Mouse (Mus musculus): ENCODE measurements at regions not wholly inside any gene's neighbourhood (a gene's known extent, or its start where the extent isn't known, plus 50 kb on each side); places are given as distances from the start of the nearest gene placed in this dataset.
"Not testable (repeated sequence)": the region's sequence is repeated elsewhere in the genome, so short reads cannot be mapped to it uniquely, and the experiment has no call there.

GRCm38 (mm10) chr12:47155916-47156315, 337.2 kb upstream of the Nova1 start:
- H3K4me3 ChIP-seq (replicated peaks); H3K4me2 ChIP-seq (replicated peaks); H3K27me3 ChIP-seq (replicated peaks); ATAC-seq; H3K9me3 ChIP-seq; H3K27ac ChIP-seq; H3K36me3 ChIP-seq; H3K4me1 ChIP-seq (replicated peaks); H3K9ac ChIP-seq: not testable (repeated sequence)
- WGBS = 21% methylated on average over 3 of the region's 3 CpGs

- Histone ChIP-seq H3K27me3 (replicated peaks) (no peaks in the 10 kb centered on the region), H3K4me2 (replicated peaks) (no peak overlapping the region), H3K36me3 (no peaks in the 10 kb centered on the region), H3K9me3 (no peaks in the 10 kb centered on the region), H3K9ac (no peak overlapping the region), H3K4me1 (replicated peaks) (no peaks in the 10 kb centered on the region), H3K4me3 (replicated peaks) (no peak overlapping the region), H3K27ac (no peak overlapping the region)
- WGBS = 48% methylated on average over 4 of the region's 4 CpGs
- no peak for ATAC-seq
Observed at GRCm38 (mm10) chr12:47140677-47141076, 321.9 kb upstream of the Nova1 start.

GRCm38 (mm10) chr12:47129821-47130220, 311.1 kb upstream of the Nova1 start:
- H3K27ac ChIP-seq = no peak overlapping the region
- no peaks in the 10 kb centered on the region for H3K36me3 ChIP-seq
- no peaks in the 10 kb centered on the region for H3K4me1 ChIP-seq (replicated peaks)
- no peak overlapping the region for H3K4me3 ChIP-seq (replicated peaks)
- WGBS = 91% methylated on average over 9 of the region's 9 CpGs
- no peak for ATAC-seq
- H3K9me3 ChIP-seq = no peaks in the 10 kb centered on the region
- no peak overlapping the region for H3K4me2 ChIP-seq (replicated peaks)
- no peak overlapping the region for H3K9ac ChIP-seq
- H3K27me3 ChIP-seq (replicated peaks) = no peaks in the 10 kb centered on the region

- ATAC-seq = no peak
- no peaks in the 10 kb centered on the region for H3K36me3 ChIP-seq
- H3K27me3 ChIP-seq (replicated peaks) = no peaks in the 10 kb centered on the region
- no peak overlapping the region for H3K9ac ChIP-seq
- no peaks in the 10 kb centered on the region for H3K4me1 ChIP-seq (replicated peaks)
- no peak overlapping the region for H3K4me2 ChIP-seq (replicated peaks)
- no peak overlapping the region for H3K27ac ChIP-seq
- 87% methylated on average over 3 of the region's 3 CpGs for WGBS
- no peaks in the 10 kb centered on the region for H3K9me3 ChIP-seq
- H3K4me3 ChIP-seq (replicated peaks) = no peak overlapping the region
Observed at GRCm38 (mm10) chr12:47128596-47128995, 309.9 kb upstream of the Nova1 start.

GRCm38 (mm10) chr12:47121426-47121825, 302.7 kb upstream of the Nova1 start:
- Histone ChIP-seq H3K9me3 (no peaks in the 10 kb centered on the region), H3K4me1 (replicated peaks) (no peaks in the 10 kb centered on the region), H3K4me2 (replicated peaks) (no peak overlapping the region), H3K27ac (no peak overlapping the region), H3K9ac (no peak overlapping the region), H3K36me3 (no peaks in the 10 kb centered on the region), H3K27me3 (replicated peaks) (no peaks in the 10 kb centered on the region), H3K4me3 (replicated peaks) (no peak overlapping the region)
- 81% methylated on average over 3 of the region's 3 CpGs for WGBS
- no peak for ATAC-seq

GRCm38 (mm10) chr12:47117504-47117903, 298.8 kb upstream of the Nova1 start:
- Histone ChIP-seq H3K27me3 (replicated peaks) (no peaks in the 10 kb centered on the region), H3K27ac (no peak overlapping the region), H3K9ac (no peak overlapping the region), H3K4me3 (replicated peaks) (no peak overlapping the region), H3K4me1 (replicated peaks) (no peaks in the 10 kb centered on the region), H3K4me2 (replicated peaks) (no peak overlapping the region), H3K9me3 (no peaks in the 10 kb centered on the region), H3K36me3 (no peaks in the 10 kb centered on the region)
- no peak for ATAC-seq
- WGBS = 44% methylated on average over 3 of the region's 3 CpGs

- Histone ChIP-seq H3K36me3 (no peaks in the 10 kb centered on the region), H3K27ac (no peak overlapping the region), H3K4me3 (replicated peaks) (no peak overlapping the region), H3K27me3 (replicated peaks) (no peaks in the 10 kb centered on the region), H3K9me3 (no peaks in the 10 kb centered on the region), H3K4me2 (replicated peaks) (no peak overlapping the region), H3K9ac (no peak overlapping the region), H3K4me1 (replicated peaks) (no peaks in the 10 kb centered on the region)
- ATAC-seq = no peak
Observed at GRCm38 (mm10) chr12:47089234-47089633, 270.5 kb upstream of the Nova1 start.

GRCm38 (mm10) chr12:47074961-47075360, 256.2 kb upstream of the Nova1 start:
- Histone ChIP-seq H3K27me3 (replicated peaks) (no peaks in the 10 kb centered on the region), H3K9me3 (no peaks in the 10 kb centered on the region), H3K4me3 (replicated peaks) (no peak overlapping the region), H3K27ac (no peak overlapping the region), H3K9ac (no peak overlapping the region), H3K36me3 (no peaks in the 10 kb centered on the region), H3K4me2 (replicated peaks) (no peak overlapping the region), H3K4me1 (replicated peaks) (no peaks in the 10 kb centered on the region)
- WGBS = 74% methylated on average over 2 of the region's 2 CpGs
- ATAC-seq = no peak

GRCm38 (mm10) chr12:47052474-47052873, 233.7 kb upstream of the Nova1 start:
- no peak for ATAC-seq
- Histone ChIP-seq H3K27ac (no peak overlapping the region), H3K9me3 (no peaks in the 10 kb centered on the region), H3K27me3 (replicated peaks) (no peaks in the 10 kb centered on the region), H3K4me2 (replicated peaks) (no peak overlapping the region), H3K4me3 (replicated peaks) (no peak overlapping the region), H3K36me3 (no peaks in the 10 kb centered on the region), H3K9ac (no peak overlapping the region), H3K4me1 (replicated peaks) (no peaks in the 10 kb centered on the region)
- WGBS = 78% methylated on average over 1 of the region's 1 CpGs

- Histone ChIP-seq H3K4me1 (replicated peaks) (no peaks in the 10 kb centered on the region), H3K36me3 (no peaks in the 10 kb centered on the region), H3K27ac (no peak overlapping the region), H3K27me3 (replicated peaks) (no peaks in the 10 kb centered on the region), H3K9me3 (no peaks in the 10 kb centered on the region), H3K9ac (no peak overlapping the region), H3K4me3 (replicated peaks) (no peak overlapping the region), H3K4me2 (replicated peaks) (no peak overlapping the region)
- no peak for ATAC-seq
- 67% methylated on average over 6 of the region's 6 CpGs for WGBS
Observed at GRCm38 (mm10) chr12:47020810-47021348, 202.2 kb upstream of the Nova1 start.

- H3K4me2 ChIP-seq (replicated peaks) = no peak overlapping the region
- no peaks in the 10 kb centered on the region for H3K27me3 ChIP-seq (replicated peaks)
- ATAC-seq = no peak
- H3K27ac ChIP-seq = no peak overlapping the region
- no peak overlapping the region for H3K9ac ChIP-seq
- H3K4me1 ChIP-seq (replicated peaks) = no peaks in the 10 kb centered on the region
- 80% methylated on average over 1 of the region's 1 CpGs for WGBS
- no peak overlapping the region for H3K4me3 ChIP-seq (replicated peaks)
- H3K36me3 ChIP-seq = no peaks in the 10 kb centered on the region
- no peaks in the 10 kb centered on the region for H3K9me3 ChIP-seq
Observed at GRCm38 (mm10) chr12:46992343-46992742, 173.6 kb upstream of the Nova1 start.

GRCm38 (mm10) chr12:46988972-46989371, 170.2 kb upstream of the Nova1 start:
- H3K27me3 ChIP-seq (replicated peaks) = no peaks in the 10 kb centered on the region
- H3K4me1 ChIP-seq (replicated peaks) = no peaks in the 10 kb centered on the region
- 84% methylated on average over 2 of the region's 2 CpGs for WGBS
- H3K36me3 ChIP-seq = no peaks in the 10 kb centered on the region
- no peak overlapping the region for H3K27ac ChIP-seq
- no peaks in the 10 kb centered on the region for H3K9me3 ChIP-seq
- no peak overlapping the region for H3K9ac ChIP-seq
- ATAC-seq = no peak
- no peak overlapping the region for H3K4me3 ChIP-seq (replicated peaks)
- H3K4me2 ChIP-seq (replicated peaks) = no peak overlapping the region

GRCm38 (mm10) chr12:46950223-46950779, 131.6 kb upstream of the Nova1 start:
- Histone ChIP-seq H3K4me3 (replicated peaks) (no peak overlapping the region), H3K4me1 (replicated peaks) (no peaks in the 10 kb centered on the region), H3K27ac (no peak overlapping the region), H3K27me3 (replicated peaks) (no peaks in the 10 kb centered on the region), H3K4me2 (replicated peaks) (no peak overlapping the region), H3K9me3 (no peaks in the 10 kb centered on the region), H3K36me3 (no peaks in the 10 kb centered on the region), H3K9ac (no peak overlapping the region)
- no peak for ATAC-seq
- WGBS = 81% methylated on average over 3 of the region's 3 CpGs

Measured in intestine, embryonic 15.5 days (tissue).